Mouse (Mus musculus) hindbrain, postnatal 0 days (tissue): ENCODE results near the gene Maged2. TPM values are rescaled to one million over a fixed set of nuclear protein-coding genes. Genes with fewer than 3 reads are reported as not detected.
A peak's percentile ranks its signal among the peaks of the same experiment; 100 is the strongest.
"Not testable (repeated sequence)": the region's sequence is repeated elsewhere in the genome, so short reads cannot be mapped to it uniquely, and the experiment has no call there.

Experiments
- ATAC-seq: fragments of 200-750 bp; cut with Nextera tagmentation; 2 replicates; pipeline ENCODE4 v1.8.0; 2017; ENCODE audit warnings: mild to moderate bottlenecking, moderate TSS enrichment, moderate library complexity
- DNase-seq: peaks from one replicate; pipeline ENCODE4 v3.0.0-alpha.2; 2015; ENCODE audit warnings: low spot score
- H3K27ac ChIP-seq: fragments of 300-500 bp; sonication (generic); 2 replicates; pipeline ENCODE4 v1.5.1; 2014; ENCODE audit warnings: mild to moderate bottlenecking
- H3K27me3 ChIP-seq: fragments of 300-500 bp; sonication (generic); 2 replicates; pipeline ENCODE4 v1.6.1; 2014; ENCODE audit warnings: low read length, mixed read lengths; ENCODE audit not compliant: insufficient read depth
- H3K36me3 ChIP-seq: fragments of 300-500 bp; sonication (generic); 2 replicates; pipeline ENCODE4 v1.6.1; 2014; ENCODE audit warnings: low read length, mixed read lengths; ENCODE audit not compliant: insufficient read depth
- H3K4me1 ChIP-seq: fragments of 300-500 bp; sonication (generic); 2 replicates; pipeline ENCODE4 v1.6.1; 2014; ENCODE audit warnings: antibody characterized with exemption, low read length, mixed read lengths; ENCODE audit not compliant: insufficient read depth
- H3K4me2 ChIP-seq: fragments of 300-500 bp; sonication (generic); 2 replicates; pipeline ENCODE4 v1.6.1; 2014; ENCODE audit warnings: low read depth, mild to moderate bottlenecking, low read length, moderate library complexity, mixed read lengths
- H3K4me3 ChIP-seq: fragments of 300-500 bp; sonication (generic); 2 replicates; pipeline ENCODE4 v1.5.1; 2014; ENCODE audit warnings: low read length
- H3K9ac ChIP-seq: fragments of 300-500 bp; sonication (generic); replicated peaks from 2 replicates; pipeline ENCODE4 v1.6.1; 2014; ENCODE audit warnings: mild to moderate bottlenecking, low read length, moderate library complexity, mixed read lengths
- H3K9me3 ChIP-seq: fragments of 300-500 bp; sonication (generic); 2 replicates; pipeline ENCODE4 v1.6.1; 2016; ENCODE audit warnings: low read length, mixed read lengths
- CTCF ChIP-seq: IDR thresholded peaks from 2 replicates; pipeline ENCODE4 v1.5.1; 2016; ENCODE audit warnings: antibody characterized with exemption, control low read depth, low read depth
- WGBS: fragments of 180-500 bp; shearing (Covaris S2); extraction: QIAGEN DNeasy Blood & Tissue Kit; methylation state at CpG from one replicate; pipeline ENCODE4 v1.1.7; 2014; 5-methylcytosine and 5-hydroxymethylcytosine counted together
- polyA plus RNA-seq: library from polyadenylated mRNA; unstranded; fragments of >200 nt; fragmentation: Nextera tagmentation; extraction: Ambion mirVana; gene quantifications from 2 replicates; pipeline ENCODE4 v1.2.1, GENCODE M21; 2015
- total RNA-seq: library from RNA; depleted of rRNA; stranded (reverse); fragments of >200 nt; gene quantifications from 2 replicates; pipeline ENCODE4 v1.2.3, GENCODE M21; 2014; rRNA removed

Maged2 gene
- total and polyA plus RNA-seq, 2 experiments from 2014 or later: 372 to 583 TPM

DNA sequence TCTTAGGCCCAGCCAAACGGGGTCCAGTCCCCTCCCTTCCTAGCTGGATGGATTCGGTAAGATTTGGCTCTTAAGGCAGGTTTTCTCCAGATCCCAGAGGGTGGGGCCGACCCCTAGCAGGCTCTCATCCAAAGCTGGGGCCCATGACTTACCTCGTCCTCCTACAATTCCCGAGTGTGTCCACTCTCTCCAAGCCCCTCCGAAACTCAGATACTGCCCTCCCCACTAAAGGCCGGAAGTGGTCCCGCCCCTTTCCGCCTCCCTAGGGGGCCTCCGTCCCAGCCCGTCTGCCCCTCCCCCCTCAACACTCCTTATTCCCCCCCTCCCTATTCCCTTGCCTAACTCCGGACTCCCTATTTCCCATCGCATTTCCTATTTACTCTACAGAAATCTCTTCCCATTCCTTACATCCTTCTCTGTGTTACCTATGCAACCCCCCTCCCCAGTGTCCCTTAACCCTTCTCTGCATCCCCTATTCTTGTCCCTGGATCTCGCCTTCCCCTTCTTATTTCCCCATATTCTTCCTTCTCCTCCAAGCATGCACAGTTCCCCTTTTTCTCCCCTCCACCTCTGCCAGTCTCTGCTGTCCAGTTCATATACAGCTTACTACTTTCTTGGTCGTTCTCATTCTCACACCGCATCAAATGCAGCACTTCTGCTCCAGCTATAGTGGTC, 544 bp downstream of the Maged2 start:
- Histone ChIP-seq H3K4me2 (peak overlapping the region; percentile 55), H3K9me3 (no peaks in the 10 kb centered on the region), H3K9ac (peak overlapping the region; percentile 53), H3K4me1 (no peaks in the 10 kb centered on the region), H3K36me3 (peaks cover 12% of the 10 kb centered on the region; the same call in 1 of the 2 replicates), H3K27me3 (no peaks in the 10 kb centered on the region), H3K27ac (peak overlapping the region; percentile 82), H3K4me3 (peak overlapping the region; percentile 47)
- ATAC-seq: peak; percentile 73
- peak; percentile 76 for DNase-seq
- 31% methylated on average over 14 of the region's 16 CpGs for WGBS
- TF ChIP-seq CTCF: no peak

DNA sequence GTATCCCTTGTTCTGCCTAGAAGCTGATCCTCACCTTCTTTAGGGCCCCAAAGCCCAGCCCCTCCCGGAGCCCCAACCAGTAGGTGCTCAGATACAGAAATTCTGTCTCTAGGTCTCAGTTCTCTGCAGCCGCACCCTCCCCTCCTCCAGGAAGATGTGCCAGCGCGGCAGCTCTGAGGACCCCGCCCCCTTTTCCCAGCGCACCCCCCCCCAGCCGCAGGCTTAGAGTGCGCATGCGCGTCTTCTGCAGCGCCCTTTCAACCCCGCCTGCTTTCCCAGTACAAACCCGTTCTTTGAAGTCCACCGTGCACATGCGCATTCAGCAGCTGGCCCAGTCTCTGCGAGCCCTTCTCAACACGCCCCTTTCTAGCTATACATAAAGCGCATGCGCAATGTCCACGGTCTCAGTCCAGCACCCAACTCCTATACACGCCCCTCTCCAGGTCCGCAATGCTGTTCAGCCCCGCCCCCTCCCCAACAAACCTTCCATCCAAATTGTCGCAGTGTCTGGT, 1.3 kb downstream of the Maged2 start:
- WGBS: 31% methylated on average over 23 of the region's 24 CpGs

DNA sequence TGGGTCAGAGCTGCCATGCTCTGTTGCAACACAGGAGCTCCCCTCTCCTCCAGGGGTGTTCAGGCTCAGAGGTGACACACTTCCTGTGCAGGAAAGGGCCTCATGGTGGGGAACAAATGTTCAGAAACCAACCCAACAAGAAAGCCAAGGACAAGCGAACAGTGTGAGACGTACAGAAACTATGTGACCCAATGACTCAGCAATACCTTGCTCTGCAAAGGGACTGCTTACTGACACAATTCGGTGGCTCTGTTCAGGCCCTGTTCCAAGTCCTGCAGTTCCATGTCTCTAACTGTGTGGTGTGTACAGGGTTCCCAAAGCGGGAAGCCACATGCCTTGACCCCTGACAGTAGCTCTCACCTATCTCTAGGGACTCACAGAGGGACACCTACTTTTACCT, 13.2 kb downstream of the Maged2 start:
- not testable (repeated sequence) for H3K36me3 ChIP-seq, H3K4me2 ChIP-seq, DNase-seq, H3K27me3 ChIP-seq, H3K9ac ChIP-seq, H3K27ac ChIP-seq, H3K9me3 ChIP-seq, ATAC-seq, H3K4me1 ChIP-seq, H3K4me3 ChIP-seq
- WGBS: 67% methylated on average over 2 of the region's 4 CpGs

More for the DNA sequence above, 1.3 kb downstream of the Maged2 start:
- Histone ChIP-seq H3K27me3 (no peaks in the 10 kb centered on the region), H3K4me1 (no peaks in the 10 kb centered on the region), H3K9ac (peak overlapping the region; percentile 47), H3K4me2 (peak overlapping the region; percentile 55), H3K4me3 (peak overlapping the region; percentile 47), H3K36me3 (peaks cover 12% of the 10 kb centered on the region; the same call in 1 of the 2 replicates), H3K9me3 (no peaks in the 10 kb centered on the region), H3K27ac (peak overlapping the region; percentile 82; the same call in 1 of the 2 replicates)
- ATAC-seq: peak; percentile 96
- peak; percentile 97 for DNase-seq
- no peak for TF ChIP-seq CTCF

DNA sequence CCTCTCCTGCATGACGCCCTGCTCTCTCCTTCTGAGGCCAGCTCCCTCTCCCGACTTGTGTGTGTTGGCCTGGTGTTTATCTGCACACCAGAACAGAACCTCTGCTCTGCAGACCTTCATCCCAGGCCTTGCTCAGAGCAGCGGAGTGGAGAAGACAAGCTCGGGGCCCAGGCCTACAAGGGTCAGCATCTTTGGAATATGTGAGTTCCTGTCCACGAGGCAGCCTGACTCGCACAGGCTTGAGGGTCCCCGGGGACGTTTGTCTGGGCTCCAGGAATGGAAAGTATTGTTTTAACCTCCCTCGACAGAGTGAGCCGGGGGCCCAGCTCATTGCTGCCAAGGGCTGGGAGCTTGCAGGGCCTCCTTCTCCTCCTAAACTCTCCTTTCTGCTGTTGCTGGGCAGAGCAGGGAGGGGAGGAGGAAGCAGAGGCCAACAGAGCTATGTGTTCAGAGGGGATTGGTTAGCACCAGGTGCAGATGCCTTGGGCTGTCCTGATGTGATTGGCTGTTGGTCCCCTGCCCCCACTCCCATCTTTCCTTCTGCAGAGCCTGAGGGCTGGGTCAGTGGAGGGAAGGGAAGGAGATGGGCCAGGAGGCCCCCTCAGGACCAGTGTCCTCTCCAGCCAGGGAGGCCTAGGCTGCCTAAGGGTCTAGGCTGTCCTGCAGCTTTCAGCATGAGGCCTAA, 15.5 kb downstream of the Maged2 start:
- not testable (repeated sequence) for DNase-seq, H3K4me2 ChIP-seq, H3K27ac ChIP-seq, H3K9me3 ChIP-seq, H3K27me3 ChIP-seq, H3K9ac ChIP-seq, H3K36me3 ChIP-seq, H3K4me1 ChIP-seq, H3K4me3 ChIP-seq
- WGBS: 74% methylated on average over 5 of the region's 10 CpGs
- ATAC-seq: peak; percentile 97

Other genes starting within 250 kb of the Maged2 start
- 3.4 and 3.5 TPM in 2 replicates for gene Pfkfb1, start 226.1 kb downstream of the Maged2 start, total RNA-seq
- gene Pfkfb1, start 226.1 kb downstream of the Maged2 start, polyA plus RNA-seq: 2.7 and 3.5 TPM in 2 replicates
- 15.8 and 17.6 TPM in 2 replicates for gene Apex2, start 224.5 kb downstream of the Maged2 start, total RNA-seq
- 10.1 and 11.2 TPM in 2 replicates for gene Apex2, start 224.5 kb downstream of the Maged2 start, polyA plus RNA-seq
- gene Tro, start 156.8 kb downstream of the Maged2 start, total RNA-seq: 150 and 171 TPM in 2 replicates
- 69.9 and 74.9 TPM in 2 replicates for gene Tro, start 156.8 kb downstream of the Maged2 start, polyA plus RNA-seq
- 125 and 130 TPM in 2 replicates for gene Gnl3l, start 203.0 kb upstream of the Maged2 start, total RNA-seq
- 105 TPM in 2 replicates for gene Gnl3l, start 203.0 kb upstream of the Maged2 start, polyA plus RNA-seq
- gene Fgd1, start 231.8 kb upstream of the Maged2 start, total RNA-seq: 46.3 and 50.6 TPM in 2 replicates
- 12.4 and 12.7 TPM in 2 replicates for gene Fgd1, start 231.8 kb upstream of the Maged2 start, polyA plus RNA-seq